Mouse (Mus musculus): ENCODE data around the gene 2310061I04Rik. TPM values are rescaled to one million over a fixed set of nuclear protein-coding genes. Genes with fewer than 3 reads are reported as not detected.

2310061I04Rik gene
- total RNA-seq, 1 experiment from 2014 or later: 5.7 TPM

DNA sequence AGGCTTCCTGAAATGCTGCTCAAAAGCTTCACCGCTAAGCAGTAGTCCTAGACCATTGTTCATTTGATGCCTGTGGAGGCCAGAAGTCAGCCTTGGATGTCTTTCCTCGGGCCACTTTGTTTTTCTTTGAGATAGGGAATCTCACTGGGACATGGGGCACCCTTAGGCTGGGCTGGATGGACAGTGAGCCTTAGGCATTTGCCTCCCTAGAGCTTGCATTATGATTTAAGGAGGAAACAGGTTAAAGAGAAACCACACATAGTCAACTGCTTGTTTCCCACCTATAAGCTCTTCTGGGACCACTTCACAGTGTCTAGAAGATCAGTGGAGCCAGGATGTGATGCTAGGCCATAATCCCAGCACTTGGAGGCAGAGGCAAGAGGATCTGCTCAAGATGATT, 37.4 kb downstream of the 2310061I04Rik start:
- ATAC-seq (replicated peaks; ENCODE audit: insufficient number of reproducible peaks, low FRiP score, low TSS enrichment, poor library complexity, severe bottlenecking): no peak

DNA sequence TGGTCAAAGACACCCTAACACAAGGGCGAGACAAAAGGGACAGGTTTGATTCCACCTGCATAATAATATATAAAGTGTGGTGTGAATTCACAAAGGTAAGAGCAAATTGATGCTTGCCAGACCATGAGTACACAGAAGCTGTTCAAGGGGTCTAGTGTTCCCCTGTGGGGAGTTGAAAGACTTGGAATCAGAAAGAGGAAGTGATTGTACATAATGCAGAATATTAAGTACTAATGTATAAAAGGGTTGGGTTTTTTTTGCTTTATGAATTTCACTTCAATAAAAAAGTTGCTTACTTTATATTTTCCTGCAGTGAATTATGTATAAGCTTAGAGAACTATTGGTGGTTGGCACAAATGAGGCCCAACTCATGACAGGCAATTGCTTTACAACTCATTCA, 37.9 kb downstream of the 2310061I04Rik start:
- no peak for ATAC-seq (replicated peaks; ENCODE audit: insufficient number of reproducible peaks, low FRiP score, low TSS enrichment, poor library complexity, severe bottlenecking)

DNA sequence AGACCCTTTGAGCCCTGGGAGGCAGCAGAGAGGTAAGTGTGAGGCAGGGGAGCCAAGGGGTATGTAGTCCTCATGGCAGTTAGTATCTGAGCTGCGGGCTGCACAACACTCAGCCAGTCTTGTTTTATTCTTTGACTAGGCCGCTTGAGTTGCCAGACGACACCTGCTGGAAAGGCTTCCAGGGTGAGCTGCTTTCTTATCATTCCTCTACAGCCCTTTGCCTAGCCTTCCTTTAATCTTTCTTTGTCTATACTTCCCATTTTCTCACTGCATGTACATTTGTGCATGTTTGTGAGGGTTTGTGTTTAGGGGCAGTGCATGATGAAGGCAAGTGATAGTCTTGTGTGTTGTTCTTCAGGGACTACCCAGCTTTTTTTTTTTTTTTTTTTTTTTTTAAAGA, 46.3 kb downstream of the 2310061I04Rik start:
- ATAC-seq (replicated peaks; ENCODE audit: insufficient number of reproducible peaks, low FRiP score, low TSS enrichment, poor library complexity, severe bottlenecking): no peak

DNA sequence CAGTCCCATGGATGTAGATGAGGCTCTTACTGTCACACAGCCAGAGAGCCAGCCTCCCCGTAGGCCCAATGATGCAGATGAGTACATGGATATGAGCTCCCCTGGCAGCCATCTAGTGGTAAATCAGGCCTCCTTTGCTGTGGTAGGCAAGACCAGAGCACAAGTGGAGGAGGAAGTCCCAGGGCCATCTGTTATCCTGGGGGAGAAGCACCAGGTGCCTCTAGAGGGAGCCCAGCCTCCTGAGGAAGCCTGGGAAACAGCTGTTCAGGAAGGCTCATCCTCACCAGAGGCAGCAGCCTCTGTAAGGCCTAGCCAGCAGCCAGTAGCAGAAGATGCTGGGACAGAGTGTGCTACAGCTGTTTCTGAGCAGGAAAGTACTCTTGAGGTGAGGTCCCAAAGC, 49.1 kb downstream of the 2310061I04Rik start:
- no peak for ATAC-seq (replicated peaks; ENCODE audit: insufficient number of reproducible peaks, low FRiP score, low TSS enrichment, poor library complexity, severe bottlenecking)

DNA sequence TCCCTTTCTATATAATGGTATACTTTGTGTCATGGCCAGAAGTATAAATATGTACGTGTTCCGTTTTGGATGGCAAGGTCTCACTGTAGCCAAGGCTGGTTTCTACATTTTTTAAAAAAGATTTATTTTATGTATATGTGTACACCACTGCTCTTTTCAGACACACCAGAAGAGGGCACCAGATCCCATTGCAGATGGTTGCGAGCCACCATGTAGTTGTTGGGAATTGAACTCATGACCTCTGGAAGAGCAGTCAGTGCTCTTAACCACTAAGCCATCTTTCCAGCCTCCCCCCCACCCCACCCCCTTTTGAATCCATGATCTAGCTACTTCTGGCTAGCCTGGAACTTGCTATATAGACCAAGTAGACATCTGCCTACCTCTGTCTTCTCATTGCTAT, 53.7 kb downstream of the 2310061I04Rik start:
- no peak for ATAC-seq (replicated peaks; ENCODE audit: insufficient number of reproducible peaks, low FRiP score, low TSS enrichment, poor library complexity, severe bottlenecking)

Other genes starting within 250 kb of the 2310061I04Rik start
- gene Vars2, start 229.8 kb downstream of the 2310061I04Rik start, total RNA-seq (2017): 7.4 to 13.8 TPM (median 11.3 TPM) in 3 replicates
- gene Gtf2h4, start 223.7 kb downstream of the 2310061I04Rik start, total RNA-seq (2017): 10.9 to 22.5 TPM (median 13.5 TPM) in 3 replicates
- gene Ddr1, start 192.8 kb downstream of the 2310061I04Rik start, total RNA-seq (2017): 0.67 to 1.2 TPM in 2 of 3 replicates, not detected in the other
- 17.2 to 77.7 TPM (median 52.8 TPM) in 3 replicates for gene Ier3, start 75.7 kb downstream of the 2310061I04Rik start, total RNA-seq (2017)
- 70.0 to 84.2 TPM (median 77.9 TPM) in 3 replicates for gene Flot1, start 74.2 kb downstream of the 2310061I04Rik start, total RNA-seq (2017)
- gene Tubb5, start 59.1 kb downstream of the 2310061I04Rik start, total RNA-seq (2017): 138 to 179 TPM (median 139 TPM) in 3 replicates
- 10.9 to 26.0 TPM (median 11.1 TPM) in 3 replicates for gene Mdc1, start 55.9 kb downstream of the 2310061I04Rik start, total RNA-seq (2017)
- 18.1 to 25.9 TPM (median 25.6 TPM) in 3 replicates for gene Nrm, start 36.1 kb downstream of the 2310061I04Rik start, total RNA-seq (2017)
- 65.6 to 113 TPM (median 72.3 TPM) in 3 replicates for gene Ppp1r18, start 31.8 kb downstream of the 2310061I04Rik start, total RNA-seq (2017)
- gene Dhx16, start 17.6 kb downstream of the 2310061I04Rik start, total RNA-seq (2017): 67.7 to 106 TPM (median 105 TPM) in 3 replicates
- 13.9 to 18.7 TPM (median 14.2 TPM) in 3 replicates for gene Atat1, start 12.6 kb upstream of the 2310061I04Rik start, total RNA-seq (2017)
- gene Mrps18b, start 19.0 kb upstream of the 2310061I04Rik start, total RNA-seq (2017): 26.6 to 31.6 TPM (median 29.0 TPM) in 3 replicates
- gene Ppp1r10, start 19.0 kb upstream of the 2310061I04Rik start, total RNA-seq (2017): 103 to 230 TPM (median 106 TPM) in 3 replicates
- 177 to 254 TPM (median 221 TPM) in 3 replicates for gene Abcf1, start 72.3 kb upstream of the 2310061I04Rik start, total RNA-seq (2017)
- gene Gnl1, start 82.4 kb upstream of the 2310061I04Rik start, total RNA-seq (2017): 23.0 to 44.8 TPM (median 31.8 TPM) in 3 replicates
- gene Prr3, start 82.8 kb upstream of the 2310061I04Rik start, total RNA-seq (2017): 14.8 to 25.6 TPM (median 22.1 TPM) in 3 replicates
- gene H2-T24, start 123.1 kb upstream of the 2310061I04Rik start, total RNA-seq (2017): 59.4 to 98.9 TPM (median 63.8 TPM) in 3 replicates
- 372 to 405 TPM (median 385 TPM) in 3 replicates for gene H2-T23, start 135.4 kb upstream of the 2310061I04Rik start, total RNA-seq (2017)
- gene H2-T22, start 145.3 kb upstream of the 2310061I04Rik start, total RNA-seq (2017): 122 to 131 TPM (median 124 TPM) in 3 replicates
- gene Gm6034, start 145.5 kb upstream of the 2310061I04Rik start, total RNA-seq (2017): 0.49 to 1.0 TPM in 2 of 3 replicates, not detected in the other
- gene Gm11127, start 160.9 kb upstream of the 2310061I04Rik start, total RNA-seq (2017): 0.64 TPM in 1 of 3 replicates, not detected in the others
- 1.4 to 2.5 TPM in 2 of 3 replicates, not detected in the other for gene Gm19684, start 224.2 kb upstream of the 2310061I04Rik start, total RNA-seq (2017)
- gene Gm7030, start 232.0 kb upstream of the 2310061I04Rik start, total RNA-seq (2017): not detected in 3 replicates